Mouse (Mus musculus) G1E-ER4 (cell line): Measurements from ENCODE around the gene Hnrnpab. TPM values are rescaled to one million over a fixed set of nuclear protein-coding genes. Genes with fewer than 3 reads are reported as not detected.

ENCODE experiments used
- GATA1 ChIP-seq: IDR thresholded peaks from one replicate; pipeline ENCODE4 v1.8.0; 2012; ENCODE audit warnings: low read length, inconsistent platforms
- polyA plus RNA-seq: library from polyadenylated mRNA; stranded (reverse); fragments of >175 nt; gene quantifications from 2 replicates; pipeline ENCODE4 v1.2.3, GENCODE M21; 2012

Hnrnpab gene
- polyA plus RNA-seq, 1 experiment = 1,514 TPM

GRCm38 (mm10) chr11:51640748-51641147 lies 34.1 kb upstream of the Hnrnpab start:
- TF ChIP-seq GATA1 = no peak

DNA sequence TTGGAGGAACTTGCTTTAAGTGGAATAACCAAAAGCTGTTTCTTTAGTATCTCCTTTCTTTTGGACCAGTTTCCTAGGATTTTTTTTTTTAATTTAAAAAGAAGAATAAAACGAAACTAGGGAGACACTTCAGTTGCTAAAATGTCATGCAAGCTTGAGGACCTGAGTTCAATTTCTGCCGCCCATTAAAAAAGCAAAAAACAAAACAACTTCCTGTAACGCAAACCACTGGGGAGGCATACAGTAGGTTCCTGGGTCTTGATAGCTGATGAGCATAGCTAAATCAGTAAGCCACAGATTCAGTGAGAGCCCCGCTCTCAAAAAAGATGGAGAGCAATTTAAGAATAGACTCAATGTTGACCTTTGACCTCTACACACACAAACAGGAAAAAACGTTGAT lies 31.9 kb upstream of the Hnrnpab start:
- TF ChIP-seq GATA1 = no peak

DNA sequence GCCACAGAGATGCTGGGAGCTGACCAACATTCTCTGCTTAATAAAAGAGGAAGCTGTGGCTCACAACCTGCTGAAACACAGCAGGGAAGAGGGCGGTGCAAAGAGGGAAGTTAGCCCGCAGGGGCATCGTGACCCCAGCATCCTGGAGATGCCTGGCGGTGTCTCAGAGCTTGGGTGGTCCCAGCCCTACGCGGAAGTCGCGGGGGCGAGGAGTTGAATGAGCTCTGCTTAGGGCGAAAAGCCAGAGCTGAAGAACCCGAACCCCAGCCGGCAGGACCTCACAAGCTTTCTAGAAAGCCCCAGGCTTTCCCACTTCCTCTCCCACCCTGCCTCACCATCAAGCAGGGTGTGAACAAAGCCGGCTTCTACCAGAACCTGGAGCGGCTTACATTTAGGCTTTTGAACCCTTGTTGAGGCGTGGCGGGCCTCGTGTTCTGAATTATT lies 31.3 kb upstream of the Hnrnpab start:
- TF ChIP-seq GATA1 = no peak

DNA sequence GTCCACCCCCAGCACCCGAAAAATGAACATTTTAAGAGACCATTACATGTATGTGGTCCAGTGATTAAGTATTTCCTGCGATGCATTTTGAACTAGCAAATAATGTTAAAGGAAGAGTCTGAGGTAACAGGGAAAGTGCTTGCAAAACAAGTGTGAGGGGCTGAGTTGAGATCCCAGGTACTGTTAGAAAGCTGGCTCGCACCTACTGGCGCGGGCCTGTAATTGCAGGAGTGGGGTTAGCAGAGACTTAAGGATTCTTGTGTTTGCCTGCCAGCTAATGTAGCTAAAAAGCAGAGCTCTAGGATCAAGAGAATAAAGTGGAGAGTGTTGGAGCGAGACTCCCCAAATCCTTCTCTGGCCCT lies 29.7 kb upstream of the Hnrnpab start:
- no peak for TF ChIP-seq GATA1

DNA sequence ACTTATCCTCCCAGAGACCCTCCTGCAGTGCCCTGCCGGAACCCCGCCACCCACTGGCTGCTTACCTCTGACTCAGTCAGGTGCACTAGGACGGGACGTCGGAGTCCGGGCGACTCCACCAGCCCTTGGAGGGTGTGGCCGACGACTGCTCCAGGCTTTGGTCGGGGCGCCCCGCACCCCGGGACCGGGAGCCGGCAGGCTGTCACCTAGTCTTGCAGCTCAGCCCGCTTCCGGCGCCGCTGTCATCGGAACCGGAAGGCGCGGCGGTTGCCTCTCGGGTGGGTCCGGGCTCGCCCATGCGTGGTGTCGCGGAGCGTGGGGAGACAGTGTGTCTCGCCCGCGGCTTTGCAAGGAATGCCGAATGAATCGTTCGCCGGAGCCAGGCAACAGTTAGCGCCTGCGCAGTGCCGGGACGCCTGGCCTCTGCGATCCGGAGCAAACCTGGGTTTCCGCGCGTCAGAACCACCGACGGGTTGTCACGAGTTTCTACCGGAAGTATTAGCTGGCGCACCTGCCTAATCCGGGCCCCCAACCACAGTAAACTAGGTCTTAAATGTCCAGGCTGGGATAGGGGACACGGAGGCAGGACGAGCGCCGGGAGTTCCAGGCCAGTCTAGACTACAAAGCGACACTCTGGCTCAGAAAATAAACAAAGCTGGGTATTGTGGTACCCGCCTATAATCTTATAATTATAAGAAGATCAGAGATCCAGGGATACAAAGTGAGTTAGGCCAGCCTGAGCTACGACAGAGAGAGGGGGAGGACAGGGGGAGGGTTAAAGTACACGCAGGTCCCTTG lies 29.1 kb upstream of the Hnrnpab start, which contains the start of gene Rmnd5b:
Gene Rmnd5b, minus strand, starts transcription at position 372 of the 798 bp plus-strand sequence.
- TF ChIP-seq GATA1 = no peak

- TF ChIP-seq GATA1 = no peak
Measured at GRCm38 (mm10) chr11:51635127-51635524, 28.5 kb upstream of the Hnrnpab start.

- TF ChIP-seq GATA1 = no peak
Measured at GRCm38 (mm10) chr11:51633721-51634120, 27.1 kb upstream of the Hnrnpab start.

GRCm38 (mm10) chr11:51632130-51632753 lies 25.6 kb upstream of the Hnrnpab start:
- TF ChIP-seq GATA1 = no peak

- TF ChIP-seq GATA1 = no peak
Measured at GRCm38 (mm10) chr11:51629651-51630314, 23.1 kb upstream of the Hnrnpab start.

DNA sequence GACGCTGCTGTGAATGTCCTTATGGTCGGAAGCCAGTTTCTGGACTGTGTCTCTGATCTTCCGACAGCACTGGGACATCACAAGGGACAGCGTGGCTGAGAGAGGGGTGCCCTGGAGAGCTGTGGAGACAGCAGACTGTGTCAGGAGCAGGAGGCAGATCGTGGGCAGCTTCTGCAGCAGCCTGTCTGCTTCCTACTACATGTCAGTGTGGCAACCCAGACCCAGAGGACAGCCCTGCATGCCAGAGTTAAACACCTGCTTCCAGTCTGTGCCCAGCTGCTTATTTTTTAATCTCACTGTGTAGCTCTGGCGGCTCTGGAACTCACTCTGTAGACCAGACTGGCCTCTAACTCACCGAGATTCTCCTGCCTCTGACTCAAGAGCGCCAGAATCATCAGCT lies 21.3 kb upstream of the Hnrnpab start:
- no peak for TF ChIP-seq GATA1

DNA sequence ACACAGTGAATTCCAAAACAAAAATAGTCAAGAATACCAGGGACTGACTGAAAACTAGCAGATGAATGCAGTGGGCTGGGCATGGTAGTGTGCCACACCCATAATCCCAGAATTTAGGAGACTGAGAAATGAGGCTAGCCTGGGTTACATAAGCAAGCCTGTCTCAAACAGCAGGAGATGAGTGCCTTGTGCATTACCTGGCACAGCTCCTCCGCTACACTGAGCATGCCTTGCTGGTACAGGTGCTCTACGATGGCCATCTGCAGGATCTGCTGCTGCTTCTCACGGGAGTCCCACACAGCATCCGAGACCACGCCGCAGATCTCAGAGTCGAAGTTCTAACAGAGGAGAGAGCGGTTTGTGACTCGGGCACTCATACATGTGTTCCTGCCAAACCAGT lies 20.8 kb upstream of the Hnrnpab start:
- no peak for TF ChIP-seq GATA1

DNA sequence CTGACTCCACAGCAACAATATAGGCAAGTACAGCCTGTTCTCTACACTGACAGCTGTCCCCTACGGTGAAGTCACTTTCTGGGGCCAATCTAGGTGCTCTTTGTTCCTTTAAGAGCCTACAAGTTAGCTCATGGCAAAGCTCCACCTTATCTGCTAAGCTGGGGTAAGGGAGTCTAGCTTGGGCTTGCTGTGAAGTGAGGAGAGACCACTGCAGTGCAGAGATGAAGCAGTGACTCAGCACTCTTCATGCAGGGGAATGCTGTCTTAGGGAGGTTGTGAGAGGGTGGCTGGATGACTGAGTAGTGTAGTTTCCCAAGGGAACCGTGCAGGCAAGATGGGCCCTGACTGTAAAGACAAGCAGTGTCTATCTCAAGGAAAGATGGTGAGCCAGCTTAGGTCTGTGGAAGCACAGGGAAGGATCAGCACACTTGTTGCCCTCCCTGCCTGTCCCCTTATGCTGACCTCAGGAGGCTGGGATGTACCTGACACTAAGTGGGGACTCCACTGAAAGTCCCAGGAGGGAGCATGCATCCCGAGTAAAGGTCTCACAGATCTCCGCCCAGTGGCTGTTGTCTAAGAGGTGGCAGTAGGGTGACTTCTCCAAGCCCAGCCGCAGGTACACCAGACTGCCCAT lies 18.7 kb upstream of the Hnrnpab start:
- no peak for TF ChIP-seq GATA1

GRCm38 (mm10) chr11:51622971-51623491 lies 16.4 kb upstream of the Hnrnpab start:
- TF ChIP-seq GATA1 = no peak

DNA sequence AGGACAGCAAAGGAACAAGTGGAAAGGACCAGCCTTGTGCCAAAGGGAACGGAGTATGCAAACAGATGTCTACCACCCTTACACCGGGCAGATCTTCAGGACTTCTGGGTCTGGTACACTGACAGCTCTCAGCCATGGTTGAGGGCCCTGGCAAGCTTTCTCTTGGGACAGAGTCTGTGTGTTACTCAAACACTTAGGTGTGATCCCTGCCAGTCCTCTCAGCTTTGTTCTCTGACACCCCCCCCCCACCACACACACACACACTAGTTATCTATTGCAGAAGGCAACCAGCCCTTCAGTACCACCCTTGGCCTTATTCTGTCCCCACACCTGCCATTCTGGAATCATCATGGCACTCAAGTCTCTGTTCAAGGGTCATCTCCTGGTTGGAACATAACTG lies 15.1 kb upstream of the Hnrnpab start:
- TF ChIP-seq GATA1 = no peak

GRCm38 (mm10) chr11:51620084-51620483 lies 13.4 kb upstream of the Hnrnpab start:
- no peak for TF ChIP-seq GATA1
